In the genomic region with DNA sequence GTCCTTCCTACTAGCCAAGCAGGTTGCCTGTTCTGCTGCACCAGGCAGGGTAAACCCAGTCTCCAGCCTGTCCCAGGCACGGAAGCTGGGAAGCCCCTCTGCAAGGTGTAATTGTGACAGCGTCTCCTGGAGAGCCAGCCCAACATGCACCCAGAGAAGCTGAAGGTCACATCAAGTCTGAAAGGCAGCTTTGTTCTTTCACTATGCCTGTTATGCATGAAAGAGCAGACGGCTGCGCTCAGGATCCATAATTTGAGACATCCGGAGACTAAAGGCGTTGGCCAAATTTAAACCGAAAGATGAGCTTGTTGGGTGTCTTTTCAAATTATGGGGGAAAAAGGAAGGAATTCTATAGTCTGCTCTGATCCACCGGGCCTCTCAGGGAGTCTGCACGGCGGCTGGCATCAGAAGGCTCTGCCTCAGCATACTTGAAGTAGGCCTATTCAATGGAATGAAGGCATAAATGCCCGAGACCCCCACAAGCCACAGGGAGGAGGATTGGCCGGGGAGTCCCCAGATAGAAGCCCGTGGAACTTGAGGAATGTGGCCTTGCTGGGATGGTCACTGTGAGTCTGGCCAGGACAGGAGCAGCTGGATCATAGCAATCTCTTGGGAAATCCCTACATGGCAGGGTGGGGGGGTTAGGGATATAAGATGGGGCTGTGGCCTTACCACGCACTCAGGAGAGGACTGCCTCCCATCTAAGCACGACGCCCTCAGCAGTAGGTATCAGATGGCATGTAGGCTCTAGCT, we compare ENCODE assay signal across 15 mouse cellular contexts. TPM values are rescaled to one million over a fixed set of nuclear protein-coding genes. Genes with fewer than 3 reads are reported as not detected.
A peak's percentile ranks its signal among the peaks of the same experiment; 100 is the strongest.
DNase-seq lines count a peak whose midpoint lies in the region; ATAC-seq and TF ChIP-seq lines count a peak whose summit lies in the region.
"Had no signal": no experiment of that assay in that cellular context is flagged by ENCODE, and none has a peak within 500 bp of the region (broad histone marks: within the 10 kb centered on the region; RNA-seq: fewer than 3 reads in every experiment).

No protein-coding gene starts in this region.

- WGBS in embryonic facial prominence, embryonic 15.5 days: 23% methylated on average over 16 of the region's 16 CpGs

- no peak for TF ChIP-seq CTCF in layer of hippocampus, adult 2 months (conservative IDR thresholded peaks at IDR 0.05)
- no peak for TF ChIP-seq CTCF in C2C12 (IDR thresholded peaks at IDR 0.05; ENCODE audit: control insufficient read depth, insufficient read depth, insufficient read length)

- H3K27ac ChIP-seq in layer of hippocampus, adult 2 months: peak overlapping the region; percentile 3; the same call in 1 of the 2 replicates
- H3K27ac ChIP-seq in embryonic facial prominence, embryonic 15.5 days (replicated peaks): peak overlapping the region; percentile 65
- H3K27ac ChIP-seq: heart, embryonic 15.5 days; hindbrain, embryonic 12.5 days; intestine, embryonic 15.5 days; liver, embryonic 15.5 days; stomach, embryonic 15.5 days had no signal

- no peak overlapping the region for H3K4me3 ChIP-seq in layer of hippocampus, adult 2 months
- no peak overlapping the region for H3K4me3 ChIP-seq in C2C12 (ENCODE audit: insufficient read depth, poor library complexity, severe bottlenecking)
- no peak overlapping the region for H3K4me3 ChIP-seq in embryonic facial prominence, embryonic 15.5 days (replicated peaks)
- H3K4me3 ChIP-seq: heart, embryonic 15.5 days; hindbrain, embryonic 12.5 days; intestine, embryonic 15.5 days; liver, embryonic 15.5 days; stomach, embryonic 15.5 days had no signal

- H3ac ChIP-seq in C2C12 (ENCODE audit: control insufficient read depth, insufficient read length, low read depth): no peak overlapping the region

- peaks cover 43% of the 10 kb centered on the region for H3K36me3 ChIP-seq in C2C12 (ENCODE audit: control insufficient read depth, insufficient read depth)
- H3K36me3 ChIP-seq in embryonic facial prominence, embryonic 15.5 days: peaks cover 39% of the 10 kb centered on the region
- H3K36me3 ChIP-seq: hindbrain, embryonic 12.5 days had no signal

- 0 out of 2 replicates have a peak, but pooled peaks have one; percentile 1 for ATAC-seq in embryonic facial prominence, embryonic 15.5 days (ENCODE audit: insufficient number of reproducible peaks, low FRiP score, low TSS enrichment, low read depth)
- ATAC-seq in megakaryocyte-erythroid progenitor cell, adult 5-6 weeks (replicated peaks; ENCODE audit: low FRiP score, low TSS enrichment, poor library complexity, severe bottlenecking): no peak
- ATAC-seq: intestine, embryonic 15.5 days had no signal

- peaks cover 23% of the 10 kb centered on the region for H3K4me1 ChIP-seq in embryonic facial prominence, embryonic 15.5 days

- H3K4me2 ChIP-seq in embryonic facial prominence, embryonic 15.5 days (replicated peaks): no peak overlapping the region
- H3K4me2 ChIP-seq: heart, embryonic 15.5 days; hindbrain, embryonic 12.5 days; intestine, embryonic 15.5 days; liver, embryonic 15.5 days; stomach, embryonic 15.5 days had no signal

- no peaks in the 10 kb centered on the region for H3K79me3 ChIP-seq in C2C12 (ENCODE audit: low read depth)

- H3K79me2 ChIP-seq in C2C12 (ENCODE audit: control insufficient read depth, insufficient read depth): no peaks in the 10 kb centered on the region

- no peaks in the 10 kb centered on the region for H3K9me3 ChIP-seq in embryonic facial prominence, embryonic 15.5 days (replicated peaks)
- H3K9me3 ChIP-seq: heart, embryonic 15.5 days; hindbrain, embryonic 12.5 days; intestine, embryonic 15.5 days; liver, embryonic 15.5 days; stomach, embryonic 15.5 days had no signal

- H3K27me3 ChIP-seq in C2C12 (ENCODE audit: control insufficient read depth, insufficient read depth, insufficient read length): no peaks in the 10 kb centered on the region
- H3K27me3 ChIP-seq in embryonic facial prominence, embryonic 15.5 days: no peaks in the 10 kb centered on the region
- H3K27me3 ChIP-seq: heart, embryonic 15.5 days; hindbrain, embryonic 12.5 days; intestine, embryonic 15.5 days; liver, embryonic 15.5 days; stomach, embryonic 15.5 days had no signal

- H3K9ac ChIP-seq in embryonic facial prominence, embryonic 15.5 days: no peak overlapping the region
- H3K9ac ChIP-seq: heart, embryonic 15.5 days; hindbrain, embryonic 12.5 days; intestine, embryonic 15.5 days; liver, embryonic 15.5 days; stomach, embryonic 15.5 days had no signal

- DNase-seq in adrenal gland, adult 2 months: peak; percentile 22
- DNase-seq in adrenal gland, postnatal 14 days: no peak
- DNase-seq in layer of hippocampus, adult 2 months (ENCODE audit: low spot score in 2 of 2): no peak
- no peak for DNase-seq in layer of hippocampus, postnatal 36 days
- DNase-seq in cerebellum, postnatal 14 days: no peak
- DNase-seq: cerebellum, adult 11-12 months; kidney, postnatal 14 days had no signal

TF ChIP-seq in C2C12, 6 proteins besides CTCF, POLR2A, EP300 and RAD21:
- TF ChIP-seq CEBPB (IDR thresholded peaks at IDR 0.05; ENCODE audit: low read depth) (no peak), MAX (IDR thresholded peaks at IDR 0.05) (no peak), MYOD1 (IDR thresholded peaks at IDR 0.05; ENCODE audit: control insufficient read depth, insufficient read length, low read depth) (peak; percentile 21)
TF ChIP-seq in C2C12: peak in this region for 1.

RNA-seq across cellular contexts. Expression of a gene that starts 23.8 kb away (rescaled TPM):
- 10 to 100 TPM; 42.1 to 49.3 TPM for total RNA-seq in adrenal gland, adult 2 months (2021)
- polyA plus RNA-seq in adrenal gland, adult 2 months (2012; rRNA removed): 23.0 and 28.1 TPM in 2 replicates
- total RNA-seq in adrenal gland, postnatal 14 days (2021): 46.4 and 53.1 TPM in 2 replicates
- total RNA-seq in layer of hippocampus, adult 2 months (2021): 1 to 10 TPM; 2.0 to 3.0 TPM
- 1 to 10 TPM; 1.8 to 2.7 TPM for total RNA-seq in layer of hippocampus, postnatal 36 days (2021)
- polyA plus RNA-seq in C2C12 (2012; fragmentation: generic; extraction: Trizol): 30.8 TPM
- polyA plus RNA-seq in embryonic facial prominence, embryonic 15.5 days (2015; fragmentation: Nextera tagmentation; extraction: Ambion mirVana): 36.7 and 37.6 TPM in 2 replicates
- 28.5 and 34.9 TPM in 2 replicates for total RNA-seq in megakaryocyte-erythroid progenitor cell, adult 5-6 weeks (2014; fragmentation: Nextera tagmentation)
- total RNA-seq in megakaryocyte-erythroid progenitor cell, adult 5-6 weeks (2017): 8.5 and 9.6 TPM in 2 replicates

RNA-seq across cellular contexts. Expression of a gene that starts 40.0 kb away (rescaled TPM):
- 10 to 100 TPM; 13.3 to 28.2 TPM for total RNA-seq in adrenal gland, adult 2 months (2021)
- 17.0 and 17.4 TPM in 2 replicates for polyA plus RNA-seq in adrenal gland, adult 2 months (2012; rRNA removed)
- 19.6 and 21.5 TPM in 2 replicates for total RNA-seq in adrenal gland, postnatal 14 days (2021)
- total RNA-seq in layer of hippocampus, adult 2 months (2021): 10 to 100 TPM; 22.1 to 25.1 TPM
- total RNA-seq in layer of hippocampus, postnatal 36 days (2021): 10 to 100 TPM; 21.6 to 23.8 TPM
- polyA plus RNA-seq in C2C12 (2012; fragmentation: generic; extraction: Trizol): 6.7 TPM
- polyA plus RNA-seq in embryonic facial prominence, embryonic 15.5 days (2015; fragmentation: Nextera tagmentation; extraction: Ambion mirVana): 5.0 and 5.6 TPM in 2 replicates
- total RNA-seq in megakaryocyte-erythroid progenitor cell, adult 5-6 weeks (2014; fragmentation: Nextera tagmentation): 0.49 and 0.59 TPM in 2 replicates
- total RNA-seq in megakaryocyte-erythroid progenitor cell, adult 5-6 weeks (2017): 0.53 TPM in 1 of 2 replicates, not detected in the other

Comparison
In these comparisons a context has a peak if more than half of its experiments do, and no peak if none do; other contexts are left out.
1. RNA of a gene that starts 40.0 kb away (total RNA-seq): 13.3 to 28.2 TPM in adrenal gland, adult 2 months, 22.1 to 25.1 TPM in layer of hippocampus, adult 2 months, 21.6 to 23.8 TPM in layer of hippocampus, postnatal 36 days and 19.6 to 21.5 TPM in adrenal gland, postnatal 14 days; 0.49 to 0.59 TPM in megakaryocyte-erythroid progenitor cell, adult 5-6 weeks; every median in the first group is over 4 times any median in the second.